Mouse (Mus musculus) MEL (cell line): ENCODE measurements at regions not wholly inside any gene's neighbourhood (a gene's known extent, or its start where the extent isn't known, plus 50 kb on each side); places are given as distances from the start of the nearest gene placed in this dataset.

Source experiments
- DNase-seq: peaks from one replicate; pipeline ENCODE4 v3.0.0; 2011; ENCODE audit warnings: low read depth, low spot score
- H3K27ac ChIP-seq: 2 replicates; pipeline ENCODE4 v1.5.1; 2012; ENCODE audit warnings: low read depth, mild to moderate bottlenecking, control low read depth, low read length, moderate library complexity; ENCODE audit not compliant: control insufficient read depth
- H3K27me3 ChIP-seq, 2 experiments: fragments of 150-350 bp in 1 of 2; sonication (generic) in 1 of 2; 2 replicates each; pipeline ENCODE4 v1.6.1; 2012; ENCODE audit warnings: low read length in 2 of 2, mild to moderate bottlenecking in 2 of 2, improper control_type of control experiment in 1 of 2, moderate library complexity in 1 of 2; ENCODE audit not compliant: insufficient read depth in 2 of 2, control insufficient read depth in 1 of 2
- H3K36me3 ChIP-seq, 2 experiments: 2 replicates each; pipeline ENCODE4 v1.6.1; 2012 to 2014; ENCODE audit warnings: low read length in 2 of 2, improper control_type of control experiment in 1 of 2, inconsistent platforms in 1 of 2, mild to moderate bottlenecking in 1 of 2; ENCODE audit not compliant: insufficient read depth in 2 of 2, control insufficient read depth in 1 of 2
- H3K4me1 ChIP-seq, 2 experiments: fragments of 150-350 bp in 1 of 2; sonication (generic) in 1 of 2; 2 replicates each; pipeline ENCODE4 v1.6.1; 2012; ENCODE audit warnings: low read length in 2 of 2, improper control_type of control experiment in 1 of 2, mild to moderate bottlenecking in 1 of 2; ENCODE audit not compliant: insufficient read depth in 2 of 2, control insufficient read depth in 1 of 2
- H3K4me3 ChIP-seq, 2 experiments: fragments of 150-350 bp in 1 of 2; sonication (generic) in 1 of 2; 2 replicates each; pipeline ENCODE4 v1.5.1; 2012; ENCODE audit warnings: low read depth in 2 of 2, low read length in 2 of 2, mild to moderate bottlenecking in 2 of 2, moderate library complexity in 2 of 2, control low read depth in 1 of 2, improper control_type of control experiment in 1 of 2; ENCODE audit not compliant: control insufficient read depth in 1 of 2, insufficient read depth in 1 of 2
- H3K79me2 ChIP-seq: 2 replicates; pipeline ENCODE4 v1.6.1; 2012; ENCODE audit warnings: mild to moderate bottlenecking, low read length, moderate library complexity; ENCODE audit not compliant: control insufficient read depth, poor library complexity, insufficient read depth
- H3K9ac ChIP-seq: 2 replicates; pipeline ENCODE4 v1.6.1; 2012; ENCODE audit warnings: low read depth, mild to moderate bottlenecking, control low read depth, low read length, moderate library complexity; ENCODE audit not compliant: control insufficient read depth, poor library complexity, severe bottlenecking
- H3K9me3 ChIP-seq: fragments of 150-350 bp; sonication (generic); replicated peaks from 2 replicates; pipeline ENCODE4 v1.6.1; 2012; ENCODE audit warnings: mild to moderate bottlenecking, low read length, improper control_type of control experiment, moderate library complexity; ENCODE audit not compliant: insufficient read depth
- BHLHE40 ChIP-seq: IDR thresholded peaks from 2 replicates; pipeline ENCODE4 v1.6.1; 2012; ENCODE audit warnings: low read depth, mild to moderate bottlenecking, inconsistent platforms, low read length, improper control_type of control experiment, borderline replicate concordance
- CTCF ChIP-seq, 3 experiments: IDR thresholded peaks in 2 of 3; conservative IDR thresholded peaks in 1 of 3; 2 replicates each; pipeline ENCODE4 v1.5.1; 2011 to 2012; ENCODE audit warnings: low read length in 3 of 3, low read depth in 2 of 3, mild to moderate bottlenecking in 2 of 3, improper control_type of control experiment in 1 of 3, inconsistent platforms in 1 of 3, mixed read lengths in 1 of 3, moderate library complexity in 1 of 3; ENCODE audit not compliant: control insufficient read depth in 1 of 3, insufficient read depth in 1 of 3, poor library complexity in 1 of 3, severe bottlenecking in 1 of 3
- EP300 ChIP-seq, 2 experiments: IDR thresholded peaks; 2 replicates each; pipeline ENCODE4 v1.6.1; 2011; ENCODE audit warnings: improper control_type of control experiment in 2 of 2, low read length in 2 of 2, low read depth in 1 of 2, mild to moderate bottlenecking in 1 of 2
- GABPA ChIP-seq: IDR thresholded peaks from 2 replicates; pipeline ENCODE4 v1.6.1; 2012; ENCODE audit warnings: low read depth, mild to moderate bottlenecking, inconsistent platforms, low read length, improper control_type of control experiment, moderate library complexity
- GATA1 ChIP-seq: IDR thresholded peaks from 2 replicates; pipeline ENCODE4 v1.6.1; 2011; ENCODE audit warnings: low read depth, low read length, improper control_type of control experiment
- HCFC1 ChIP-seq: IDR thresholded peaks from 2 replicates; pipeline ENCODE4 v1.6.1; 2012; ENCODE audit warnings: low read depth, mild to moderate bottlenecking, inconsistent platforms, low read length, improper control_type of control experiment, moderate library complexity
- MAZ ChIP-seq: IDR thresholded peaks from 2 replicates; pipeline ENCODE4 v1.6.1; 2012; ENCODE audit warnings: low read depth, mild to moderate bottlenecking, inconsistent platforms, low read length, improper control_type of control experiment
- MYC ChIP-seq: IDR thresholded peaks from 2 replicates; pipeline ENCODE4 v1.6.1; 2011; ENCODE audit warnings: low read depth, mild to moderate bottlenecking, low read length, improper control_type of control experiment, moderate library complexity
- NELFE ChIP-seq: IDR thresholded peaks from 2 replicates; pipeline ENCODE4 v1.6.1; 2011; ENCODE audit warnings: low read depth, low read length, improper control_type of control experiment
- NRF1 ChIP-seq: IDR thresholded peaks from 2 replicates; pipeline ENCODE4 v1.6.1; 2014; ENCODE audit warnings: low read depth, mild to moderate bottlenecking, inconsistent platforms, low read length, improper control_type of control experiment, moderate library complexity; ENCODE audit not compliant: poor library complexity, insufficient read depth, severe bottlenecking
- POLR2A ChIP-seq, 2 experiments: IDR thresholded peaks; 2 replicates each; pipeline ENCODE4 v1.6.1; 2011 to 2012; ENCODE audit warnings: low read length in 2 of 2, mild to moderate bottlenecking in 2 of 2, control low read depth in 1 of 2, improper control_type of control experiment in 1 of 2, low read depth in 1 of 2, moderate library complexity in 1 of 2; ENCODE audit not compliant: control insufficient read depth in 1 of 2, insufficient read depth in 1 of 2, poor library complexity in 1 of 2
- RCOR1 ChIP-seq: IDR thresholded peaks from 2 replicates; pipeline ENCODE4 v1.6.1; 2012; ENCODE audit warnings: low read depth, mild to moderate bottlenecking, inconsistent platforms, low read length, improper control_type of control experiment
- SMC3 ChIP-seq: IDR thresholded peaks from 2 replicates; pipeline ENCODE4 v1.6.1; 2011; ENCODE audit warnings: low read depth, low read length, improper control_type of control experiment
- TAL1 ChIP-seq: IDR thresholded peaks from 2 replicates; pipeline ENCODE4 v1.6.1; 2012; ENCODE audit warnings: mild to moderate bottlenecking, inconsistent platforms, low read length, moderate library complexity, mixed read lengths
- TCF12 ChIP-seq: IDR thresholded peaks from 2 replicates; pipeline ENCODE4 v1.6.1; 2014; ENCODE audit warnings: low read depth, mild to moderate bottlenecking, inconsistent platforms, low read length, improper control_type of control experiment, moderate library complexity
- UBTF ChIP-seq: IDR thresholded peaks from 2 replicates; pipeline ENCODE4 v1.6.1; 2012; ENCODE audit warnings: low read depth, mild to moderate bottlenecking, inconsistent platforms, low read length, improper control_type of control experiment, moderate library complexity, borderline replicate concordance; ENCODE audit not compliant: insufficient read depth
- USF1 ChIP-seq: IDR thresholded peaks from 2 replicates; pipeline ENCODE4 v1.6.1; 2014; ENCODE audit warnings: low read depth, mild to moderate bottlenecking, inconsistent platforms, low read length, improper control_type of control experiment, moderate library complexity
- ZC3H11A ChIP-seq: IDR thresholded peaks from 2 replicates; pipeline ENCODE4 v1.6.1; 2012; ENCODE audit warnings: low read depth, mild to moderate bottlenecking, inconsistent platforms, low read length, improper control_type of control experiment
- ZMIZ1 ChIP-seq: IDR thresholded peaks from 2 replicates; pipeline ENCODE4 v1.6.1; 2012; ENCODE audit warnings: low read depth, mild to moderate bottlenecking, inconsistent platforms, low read length, improper control_type of control experiment, moderate library complexity
- ZNF384 ChIP-seq: IDR thresholded peaks from 2 replicates; pipeline ENCODE4 v1.6.1; 2012; ENCODE audit warnings: low read depth, mild to moderate bottlenecking, inconsistent platforms, low read length, improper control_type of control experiment

GRCm38 (mm10) chr4:52341245-52341644 is 97.8 kb upstream of the Smc2 start:
- TF ChIP-seq EP300 (IDR thresholded peaks at IDR 0.05; ENCODE audit: low read depth in 1 of 2, low read length in 2 of 2) (no peak), ZNF384 (no peak), POLR2A (IDR thresholded peaks at IDR 0.05; ENCODE audit: control insufficient read depth in 1 of 2, insufficient read depth in 1 of 2, low read depth in 1 of 2, low read length in 2 of 2, poor library complexity in 1 of 2) (no peak), UBTF (no peak), SMC3 (no peak), USF1 (no peak), TCF12 (no peak), RCOR1 (no peak), TAL1 (no peak), NELFE (no peak), GABPA (no peak), CTCF (IDR thresholded peaks at IDR 0.05 in 2 of 3, conservative IDR thresholded peaks at IDR 0.05 in 1 of 3; ENCODE audit: control insufficient read depth in 1 of 3, insufficient read depth in 1 of 3, low read depth in 2 of 3, low read length in 3 of 3, poor library complexity in 1 of 3, severe bottlenecking in 1 of 3) (no peak), ZC3H11A (no peak), HCFC1 (no peak), BHLHE40 (no peak), MAZ (no peak)
- H3K36me3 ChIP-seq = no peaks in the 10 kb centered on the region
- H3K4me3 ChIP-seq = no peak overlapping the region
- no peak for DNase-seq
- H3K27ac ChIP-seq = no peak overlapping the region
- H3K9me3 ChIP-seq = no peaks in the 10 kb centered on the region
- H3K79me2 ChIP-seq = no peaks in the 10 kb centered on the region
- no peak overlapping the region for H3K9ac ChIP-seq
- H3K27me3 ChIP-seq = no peaks in the 10 kb centered on the region
- H3K4me1 ChIP-seq = no peaks in the 10 kb centered on the region

GRCm38 (mm10) chr4:52361751-52362150 is 77.3 kb upstream of the Smc2 start:
- Histone ChIP-seq H3K4me1 (no peaks in the 10 kb centered on the region), H3K27ac (no peak overlapping the region), H3K9ac (no peak overlapping the region), H3K4me3 (no peak overlapping the region), H3K79me2 (no peaks in the 10 kb centered on the region), H3K27me3 (no peaks in the 10 kb centered on the region; a peak in 1 of 4 replicates), H3K9me3 (no peaks in the 10 kb centered on the region), H3K36me3 (no peaks in the 10 kb centered on the region)
- DNase-seq = no peak
- TF ChIP-seq CTCF (IDR thresholded peaks at IDR 0.05 in 2 of 3, conservative IDR thresholded peaks at IDR 0.05 in 1 of 3; ENCODE audit: control insufficient read depth in 1 of 3, insufficient read depth in 1 of 3, low read depth in 2 of 3, low read length in 3 of 3, poor library complexity in 1 of 3, severe bottlenecking in 1 of 3) (no peak), NRF1 (no peak), GATA1 (no peak), ZMIZ1 (no peak), MYC (no peak)
